Mouse (Mus musculus): Measurements from ENCODE around the gene Bcl2l13. TPM values are rescaled to one million over a fixed set of nuclear protein-coding genes. Genes with fewer than 3 reads are reported as not detected.

The Bcl2l13 gene
- total and polyA plus RNA-seq, 2 experiments, result 17.4 to 24.3 TPM

- H3K27ac ChIP-seq (replicated peaks; ENCODE audit: insufficient read depth, low read depth, low read length), result no peak overlapping the region
- 96% methylated on average over 9 of the region's 9 CpGs for WGBS
- no peak for DNase-seq (ENCODE audit: extremely low read depth, low read depth, low spot score)
- peaks cover 17% of the 10 kb centered on the region; the same call in 1 of the 2 replicates for H3K36me3 ChIP-seq (ENCODE audit: control insufficient read depth, insufficient read depth, low read length)
- H3K4me3 ChIP-seq (ENCODE audit: insufficient read depth, low read depth, low read length), result no peak overlapping the region
- H3K79me2 ChIP-seq (ENCODE audit: control insufficient read depth, insufficient read depth, low read length), result no peaks in the 10 kb centered on the region
- H3K4me1 ChIP-seq (ENCODE audit: control insufficient read depth, insufficient read depth, low read length), result no peaks in the 10 kb centered on the region
- no peak overlapping the region for H3K9ac ChIP-seq (ENCODE audit: low read depth, low read length)
- TF ChIP-seq POLR2A (IDR thresholded peaks at IDR 0.05; ENCODE audit: extremely low read depth, insufficient read depth, low read length) (no peak), CTCF (IDR thresholded peaks at IDR 0.05; ENCODE audit: low read depth, low read length) (no peak)
- no peaks in the 10 kb centered on the region for H3K27me3 ChIP-seq (ENCODE audit: control insufficient read depth, insufficient read depth, low read length)
Observed at GRCm38 (mm10) chr6:120894089-120894488, 58.1 kb downstream of the Bcl2l13 start.

DNA sequence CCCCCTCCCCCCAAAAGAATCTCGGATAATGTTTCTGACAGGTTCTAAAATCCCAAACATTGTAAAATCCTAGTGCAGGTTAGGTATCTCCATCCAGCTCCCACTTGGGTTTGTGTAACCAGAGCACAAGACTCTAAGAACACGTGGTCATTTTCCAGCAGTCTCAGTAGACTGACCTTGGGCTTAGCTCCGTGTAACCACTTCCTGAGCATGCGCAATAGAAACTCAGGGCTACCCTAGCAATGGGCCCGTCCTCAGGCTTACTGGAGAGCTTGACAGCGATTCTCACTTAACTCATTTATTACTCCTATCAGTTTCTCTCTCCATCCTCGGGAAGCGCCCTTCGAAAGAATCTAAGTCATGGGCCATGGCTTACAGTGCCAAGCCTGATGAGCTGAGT lies 58.5 kb downstream of the Bcl2l13 start:
- no peak overlapping the region for H3K9ac ChIP-seq (ENCODE audit: low read depth, low read length)
- WGBS, result 79% methylated on average over 9 of the region's 9 CpGs
- peaks cover 15% of the 10 kb centered on the region; the same call in 1 of the 2 replicates for H3K36me3 ChIP-seq (ENCODE audit: control insufficient read depth, insufficient read depth, low read length)
- DNase-seq (ENCODE audit: extremely low read depth, low read depth, low spot score), result no peak
- no peaks in the 10 kb centered on the region for H3K4me1 ChIP-seq (ENCODE audit: control insufficient read depth, insufficient read depth, low read length)
- TF ChIP-seq POLR2A (IDR thresholded peaks at IDR 0.05; ENCODE audit: extremely low read depth, insufficient read depth, low read length) (no peak), CTCF (IDR thresholded peaks at IDR 0.05; ENCODE audit: low read depth, low read length) (no peak)
- no peaks in the 10 kb centered on the region for H3K79me2 ChIP-seq (ENCODE audit: control insufficient read depth, insufficient read depth, low read length)
- H3K27me3 ChIP-seq (ENCODE audit: control insufficient read depth, insufficient read depth, low read length), result no peaks in the 10 kb centered on the region
- no peak overlapping the region for H3K27ac ChIP-seq (replicated peaks; ENCODE audit: insufficient read depth, low read depth, low read length)
- no peak overlapping the region for H3K4me3 ChIP-seq (ENCODE audit: insufficient read depth, low read depth, low read length)

- H3K27me3 ChIP-seq (ENCODE audit: control insufficient read depth, insufficient read depth, low read length), result no peaks in the 10 kb centered on the region
- 70% methylated on average over 6 of the region's 6 CpGs for WGBS
- no peaks in the 10 kb centered on the region for H3K79me2 ChIP-seq (ENCODE audit: control insufficient read depth, insufficient read depth, low read length)
- no peak overlapping the region for H3K9ac ChIP-seq (ENCODE audit: low read depth, low read length)
- peaks cover 2% of the 10 kb centered on the region; the same call in 1 of the 2 replicates for H3K36me3 ChIP-seq (ENCODE audit: control insufficient read depth, insufficient read depth, low read length)
- DNase-seq (ENCODE audit: extremely low read depth, low read depth, low spot score), result peak; percentile 49
- TF ChIP-seq CTCF (IDR thresholded peaks at IDR 0.05; ENCODE audit: low read depth, low read length) (peak; percentile 93), POLR2A (IDR thresholded peaks at IDR 0.05; ENCODE audit: extremely low read depth, insufficient read depth, low read length) (no peak)
- H3K27ac ChIP-seq (replicated peaks; ENCODE audit: insufficient read depth, low read depth, low read length), result no peak overlapping the region
- H3K4me3 ChIP-seq (ENCODE audit: insufficient read depth, low read depth, low read length), result no peak overlapping the region
- H3K4me1 ChIP-seq (ENCODE audit: control insufficient read depth, insufficient read depth, low read length), result no peaks in the 10 kb centered on the region; the same call in 1 of the 2 replicates
Observed at GRCm38 (mm10) chr6:120898188-120898833, 62.3 kb downstream of the Bcl2l13 start.

GRCm38 (mm10) chr6:120901776-120902645 lies 66.0 kb downstream of the Bcl2l13 start:
- Histone ChIP-seq H3K27me3 (ENCODE audit: control insufficient read depth, insufficient read depth, low read length) (no peaks in the 10 kb centered on the region), H3K27ac (replicated peaks; ENCODE audit: insufficient read depth, low read depth, low read length) (no peak overlapping the region), H3K79me2 (ENCODE audit: control insufficient read depth, insufficient read depth, low read length) (no peaks in the 10 kb centered on the region), H3K4me1 (ENCODE audit: control insufficient read depth, insufficient read depth, low read length) (peaks cover 9% of the 10 kb centered on the region), H3K36me3 (ENCODE audit: control insufficient read depth, insufficient read depth, low read length) (no peaks in the 10 kb centered on the region; the same call in 1 of the 2 replicates), H3K9ac (ENCODE audit: low read depth, low read length) (no peak overlapping the region), H3K4me3 (ENCODE audit: insufficient read depth, low read depth, low read length) (no peak overlapping the region)
- 80% methylated on average over 14 of the region's 14 CpGs for WGBS
- peak; percentile 24 for DNase-seq (ENCODE audit: extremely low read depth, low read depth, low spot score)
- TF ChIP-seq CTCF (IDR thresholded peaks at IDR 0.05; ENCODE audit: low read depth, low read length), result no peak
- TF ChIP-seq POLR2A (IDR thresholded peaks at IDR 0.05; ENCODE audit: extremely low read depth, insufficient read depth, low read length), result no peak

- no peak for TF ChIP-seq POLR2A (IDR thresholded peaks at IDR 0.05; ENCODE audit: extremely low read depth, insufficient read depth, low read length)
- peak; percentile 71 for TF ChIP-seq CTCF (IDR thresholded peaks at IDR 0.05; ENCODE audit: low read depth, low read length)
- Histone ChIP-seq H3K36me3 (ENCODE audit: control insufficient read depth, insufficient read depth, low read length) (no peaks in the 10 kb centered on the region), H3K4me1 (ENCODE audit: control insufficient read depth, insufficient read depth, low read length) (peaks cover 9% of the 10 kb centered on the region), H3K4me3 (ENCODE audit: insufficient read depth, low read depth, low read length) (no peak overlapping the region), H3K27me3 (ENCODE audit: control insufficient read depth, insufficient read depth, low read length) (no peaks in the 10 kb centered on the region), H3K9ac (ENCODE audit: low read depth, low read length) (no peak overlapping the region), H3K27ac (replicated peaks; ENCODE audit: insufficient read depth, low read depth, low read length) (peak overlapping the region; percentile 94), H3K79me2 (ENCODE audit: control insufficient read depth, insufficient read depth, low read length) (no peaks in the 10 kb centered on the region)
- 8% methylated on average over 5 of the region's 5 CpGs for WGBS
- peak; percentile 99 for DNase-seq (ENCODE audit: extremely low read depth, low read depth, low spot score)
Observed at GRCm38 (mm10) chr6:120903450-120903912, 67.5 kb downstream of the Bcl2l13 start.
